Mouse (Mus musculus) gastrocnemius, adult 18-20 months (tissue): ENCODE data around the gene Ccer2. TPM values are rescaled to one million over a fixed set of nuclear protein-coding genes. Genes with fewer than 3 reads are reported as not detected.

ENCODE experiments used
- DNase-seq: peaks from one replicate; pipeline ENCODE4 v3.0.0; 2021; ENCODE audit warnings: low spot score
- total RNA-seq, 2 experiments: library from RNA; stranded (reverse); gene quantifications; 2 replicates each; pipeline ENCODE4 v1.2.3; 2021

The Ccer2 gene
- total RNA-seq, 2 experiments from 2014 or later, result not detected

- DNase-seq, result no peak
These were observed 6.0 kb upstream of the Ccer2 start for GRCm38 (mm10) chr7:28749935-28750334.

- no peak for DNase-seq
These were observed 2.6 kb downstream of the Ccer2 start for GRCm38 (mm10) chr7:28758623-28759022.

GRCm38 (mm10) chr7:28761907-28762306 is 5.9 kb downstream of the Ccer2 start:
- no peak for DNase-seq

GRCm38 (mm10) chr7:28765211-28765610 is 9.2 kb downstream of the Ccer2 start:
- no peak for DNase-seq

- DNase-seq, result peak; percentile 99
These were observed 10.4 kb downstream of the Ccer2 start, which contains the start of gene Sirt2 for GRCm38 (mm10) chr7:28766173-28766879. Gene Sirt2, plus strand, starts transcription at chr7:28766735.

- no peak for DNase-seq
These were observed 10.9 kb downstream of the Ccer2 start for GRCm38 (mm10) chr7:28766910-28767309.

GRCm38 (mm10) chr7:28767462-28767965 is 11.5 kb downstream of the Ccer2 start, which contains the start of gene Nfkbib:
Gene Nfkbib, minus strand, starts transcription at chr7:28767512.
- DNase-seq, result no peak

- DNase-seq, result no peak
These were observed 13.5 kb downstream of the Ccer2 start for GRCm38 (mm10) chr7:28769414-28769958.

GRCm38 (mm10) chr7:28770309-28770708 is 14.3 kb downstream of the Ccer2 start:
- DNase-seq, result no peak

GRCm38 (mm10) chr7:28771867-28772266 is 15.9 kb downstream of the Ccer2 start:
- DNase-seq, result no peak

- DNase-seq, result no peak
These were observed 17.2 kb downstream of the Ccer2 start for GRCm38 (mm10) chr7:28773163-28773562.

GRCm38 (mm10) chr7:28774164-28774563 is 18.2 kb downstream of the Ccer2 start:
- no peak for DNase-seq

- no peak for DNase-seq
These were observed 19.2 kb downstream of the Ccer2 start for GRCm38 (mm10) chr7:28775129-28775528.

GRCm38 (mm10) chr7:28778825-28779224 is 22.9 kb downstream of the Ccer2 start:
- no peak for DNase-seq

- peak; percentile 92 for DNase-seq
These were observed 24.2 kb downstream of the Ccer2 start for GRCm38 (mm10) chr7:28780067-28780658.

- DNase-seq, result peak; percentile 61
These were observed 24.9 kb downstream of the Ccer2 start for GRCm38 (mm10) chr7:28780857-28781256.

GRCm38 (mm10) chr7:28781261-28781663 is 25.3 kb downstream of the Ccer2 start:
- DNase-seq, result no peak

- DNase-seq, result no peak
These were observed 29.2 kb downstream of the Ccer2 start for GRCm38 (mm10) chr7:28785161-28785560.

- no peak for DNase-seq
These were observed 31.9 kb downstream of the Ccer2 start for GRCm38 (mm10) chr7:28787884-28788283.

- DNase-seq, result no peak
These were observed 32.6 kb downstream of the Ccer2 start, which contains the start of gene Rinl for GRCm38 (mm10) chr7:28788307-28789195. Gene Rinl, plus strand, starts transcription at chr7:28788969.

GRCm38 (mm10) chr7:28789235-28789634 is 33.3 kb downstream of the Ccer2 start:
- DNase-seq, result no peak
